Mouse (Mus musculus) kidney, embryonic 14.5 days (tissue): ENCODE results near the gene Slc37a3. TPM values are rescaled to one million over a fixed set of nuclear protein-coding genes. Genes with fewer than 3 reads are reported as not detected.

Experiments
- ATAC-seq: fragments of 200-750 bp; cut with Nextera tagmentation; 2 replicates; pipeline ENCODE4 v1.8.0; 2017; ENCODE audit warnings: moderate number of reproducible peaks, mild to moderate bottlenecking, moderate TSS enrichment, moderate library complexity; ENCODE audit not compliant: low FRiP score, low TSS enrichment
- H3K27ac ChIP-seq: fragments of 300-500 bp; sonication (generic); 2 replicates; pipeline ENCODE4 v1.5.1; 2014; ENCODE audit warnings: low read depth, mild to moderate bottlenecking, low read length, moderate library complexity, mixed read lengths
- H3K27me3 ChIP-seq: fragments of 300-500 bp; sonication (generic); 2 replicates; pipeline ENCODE4 v1.6.1; 2014; ENCODE audit warnings: mild to moderate bottlenecking, low read length; ENCODE audit not compliant: control insufficient read depth, insufficient read depth
- H3K36me3 ChIP-seq: fragments of 300-500 bp; sonication (generic); 2 replicates; pipeline ENCODE4 v1.6.1; 2014; ENCODE audit warnings: low read length, mixed read lengths; ENCODE audit not compliant: control insufficient read depth, insufficient read depth
- H3K4me1 ChIP-seq: fragments of 300-500 bp; sonication (generic); 2 replicates; pipeline ENCODE4 v1.6.1; 2014; ENCODE audit warnings: low read length, mixed read lengths; ENCODE audit not compliant: control insufficient read depth, insufficient read depth
- H3K4me2 ChIP-seq: fragments of 300-500 bp; sonication (generic); replicated peaks from 2 replicates; pipeline ENCODE4 v1.6.1; 2014; ENCODE audit warnings: low read depth, mild to moderate bottlenecking, low read length
- H3K4me3 ChIP-seq: fragments of 300-500 bp; sonication (generic); 2 replicates; pipeline ENCODE4 v1.5.1; 2014; ENCODE audit warnings: mild to moderate bottlenecking, low read length
- H3K9ac ChIP-seq: fragments of 300-500 bp; sonication (generic); 2 replicates; pipeline ENCODE4 v1.6.1; 2014; ENCODE audit warnings: low read depth, mild to moderate bottlenecking, low read length, moderate library complexity
- H3K9me3 ChIP-seq: fragments of 300-500 bp; sonication (generic); 2 replicates; pipeline ENCODE4 v1.6.1; 2016; ENCODE audit warnings: low read length; ENCODE audit not compliant: control insufficient read depth
- WGBS: fragments of 180-500 bp; shearing (Covaris S2); extraction: QIAGEN DNeasy Blood & Tissue Kit; methylation state at CpG from one replicate; pipeline ENCODE4 v1.1.7; 2014; 5-methylcytosine and 5-hydroxymethylcytosine counted together
- polyA plus RNA-seq: library from polyadenylated mRNA; unstranded; fragments of >200 nt; fragmentation: Nextera tagmentation; extraction: Ambion mirVana; gene quantifications from 2 replicates; pipeline ENCODE4 v1.2.1, GENCODE M21; 2014

Gene Slc37a3
- polyA plus RNA-seq: 42.5 and 52.7 TPM in 2 replicates

DNA sequence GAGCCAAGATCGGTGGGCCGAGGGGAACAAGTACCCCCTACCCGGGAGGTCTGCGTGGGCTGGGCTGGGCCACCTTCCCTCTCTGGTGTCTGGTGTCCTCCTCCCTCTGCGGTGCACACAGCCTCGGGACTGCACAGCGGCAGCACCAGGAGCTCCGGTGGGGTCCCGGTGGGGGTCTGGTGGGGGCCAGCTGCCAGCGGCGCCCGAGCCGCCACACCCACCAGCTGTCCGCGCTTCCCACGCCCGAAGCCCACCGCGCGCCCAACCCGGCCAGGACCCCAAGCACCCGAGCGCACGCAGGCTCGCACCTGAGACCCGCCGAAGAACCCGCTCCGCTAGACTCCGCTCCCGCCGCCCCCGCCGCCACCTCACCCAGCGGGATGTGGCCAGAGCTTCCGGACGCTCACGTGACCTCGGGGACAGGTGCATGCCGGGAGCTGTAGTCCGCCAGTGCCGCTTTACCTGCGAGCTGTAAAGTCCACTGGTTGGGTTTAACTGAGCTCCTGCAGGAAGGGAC is at the start of gene Slc37a3:
Gene Slc37a3, minus strand, starts transcription at position 365 of the 517 bp plus-strand sequence.
- Histone ChIP-seq H3K4me2 (peak within 1 kb of the TSS; percentile 71), H3K4me1 (peaks cover 19% of the 10 kb centered on the region), H3K36me3 (peaks cover 5% of the 10 kb centered on the region; the same call in 1 of the 2 replicates), H3K4me3 (peak within 1 kb of the TSS; percentile 95), H3K9ac (peak within 1 kb of the TSS; percentile 87), H3K9me3 (no peaks in the 10 kb centered on the region), H3K27me3 (peaks cover 2% of the 10 kb centered on the region; the same call in 1 of the 2 replicates), H3K27ac (peak within 1 kb of the TSS; percentile 24; the same call in 1 of the 2 replicates)
- WGBS: under 1% methylated on average over 41 of the region's 43 CpGs
- ATAC-seq: peak; percentile 86

DNA sequence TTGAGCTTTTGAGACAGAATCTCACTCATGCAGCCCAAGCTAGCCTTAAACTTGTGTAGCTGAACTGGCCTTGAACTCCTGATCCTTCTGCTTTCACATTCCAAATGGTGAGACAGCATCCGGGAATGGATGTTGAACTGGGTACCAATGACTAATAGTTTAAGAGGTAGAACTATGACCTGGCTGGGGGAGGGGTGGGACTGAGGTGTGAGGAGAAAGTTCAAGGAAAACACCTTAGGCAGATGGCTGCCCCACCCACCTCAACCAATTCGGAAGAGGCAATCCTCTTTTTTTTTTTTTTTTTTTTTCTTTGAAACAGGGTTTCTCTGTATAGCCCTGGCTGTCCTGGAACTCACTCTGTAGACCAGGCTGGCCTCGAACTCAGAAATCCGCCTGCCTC is 49.2 kb upstream of the Slc37a3 start:
- H3K27me3 ChIP-seq: no peaks in the 10 kb centered on the region
- H3K4me1 ChIP-seq: no peaks in the 10 kb centered on the region
- no peaks in the 10 kb centered on the region for H3K9me3 ChIP-seq
- H3K36me3 ChIP-seq: no peaks in the 10 kb centered on the region
- no peak for ATAC-seq
- no peak overlapping the region for H3K4me3 ChIP-seq
- WGBS: 91% methylated on average over 4 of the region's 4 CpGs
- H3K9ac ChIP-seq: no peak overlapping the region
- H3K4me2 ChIP-seq: no peak overlapping the region
- no peak overlapping the region for H3K27ac ChIP-seq

DNA sequence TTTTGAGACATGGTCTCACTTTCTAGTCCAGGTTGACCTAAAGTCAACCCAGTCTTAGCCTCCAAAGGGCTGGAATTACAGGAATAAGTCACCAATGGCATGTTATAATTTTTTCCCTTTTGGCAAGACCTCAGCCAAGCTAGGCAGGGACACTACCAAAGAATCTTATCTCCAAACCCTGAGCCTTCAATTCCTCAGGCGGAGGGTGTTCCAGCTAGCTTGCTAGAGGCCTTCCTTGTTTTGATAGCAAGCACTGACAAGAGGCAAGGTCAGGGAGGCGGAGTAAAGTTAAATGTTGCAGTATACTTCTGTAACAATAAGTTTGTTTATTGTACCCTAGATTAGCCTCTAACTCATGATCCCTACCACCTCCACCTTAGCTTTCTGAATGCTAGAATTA is 47.7 kb upstream of the Slc37a3 start:
- H3K4me2 ChIP-seq: no peak overlapping the region
- no peaks in the 10 kb centered on the region for H3K36me3 ChIP-seq
- no peaks in the 10 kb centered on the region for H3K27me3 ChIP-seq
- no peak overlapping the region for H3K27ac ChIP-seq
- no peaks in the 10 kb centered on the region for H3K4me1 ChIP-seq
- no peak overlapping the region for H3K4me3 ChIP-seq
- no peaks in the 10 kb centered on the region for H3K9me3 ChIP-seq
- H3K9ac ChIP-seq: no peak overlapping the region
- 85% methylated on average over 2 of the region's 2 CpGs for WGBS
- ATAC-seq: no peak

DNA sequence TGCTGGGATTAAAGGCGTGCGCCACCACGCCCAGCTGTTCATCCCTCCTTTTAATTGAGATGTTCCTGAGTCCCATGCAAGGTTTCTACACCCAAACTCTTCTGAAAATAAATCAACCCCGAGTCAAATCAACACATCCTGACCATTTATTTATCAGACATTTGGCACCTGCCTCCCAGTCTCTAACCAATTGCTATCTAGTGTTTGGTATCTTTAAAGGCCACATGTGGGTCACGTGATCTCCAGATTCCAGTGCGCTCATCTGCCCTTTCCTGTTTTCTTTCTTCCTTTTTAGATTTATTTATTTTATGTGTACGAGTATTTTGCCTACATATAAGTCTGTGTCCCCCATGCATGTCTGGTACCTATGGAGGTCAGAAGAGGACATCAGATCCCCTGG is 46.2 kb upstream of the Slc37a3 start:
- H3K4me3 ChIP-seq: no peak overlapping the region
- no peaks in the 10 kb centered on the region; the same call in 1 of the 2 replicates for H3K27me3 ChIP-seq
- H3K9me3 ChIP-seq: no peaks in the 10 kb centered on the region
- 0 out of 2 replicates have a peak, but pooled peaks cover 4% of the 10 kb centered on the region for H3K4me1 ChIP-seq
- no peak for ATAC-seq
- no peaks in the 10 kb centered on the region for H3K36me3 ChIP-seq
- no peak overlapping the region for H3K9ac ChIP-seq
- no peak overlapping the region for H3K27ac ChIP-seq
- no peak overlapping the region for H3K4me2 ChIP-seq
- 92% methylated on average over 7 of the region's 7 CpGs for WGBS

DNA sequence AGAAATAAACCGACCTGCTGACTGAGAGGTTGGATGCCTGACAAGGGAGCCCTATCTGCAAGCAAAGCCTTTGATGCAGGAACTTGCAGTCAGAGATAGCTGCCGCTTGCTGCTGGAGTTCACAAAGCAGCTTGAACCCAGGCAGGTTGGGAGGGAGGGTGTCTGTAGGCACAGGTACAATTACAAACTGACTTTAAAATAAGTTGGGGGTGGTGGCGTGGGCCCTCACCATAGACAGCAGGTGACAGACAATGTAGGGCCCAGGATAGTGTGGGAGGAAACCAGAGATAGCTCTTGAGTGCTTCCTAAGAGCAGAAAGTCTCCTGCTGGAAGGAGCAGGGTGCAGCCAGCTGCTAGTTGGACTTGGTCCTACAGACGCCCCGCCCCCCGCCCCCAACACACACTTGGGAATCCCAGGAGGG is 45.7 kb upstream of the Slc37a3 start:
- Histone ChIP-seq H3K9ac (no peak overlapping the region), H3K36me3 (no peaks in the 10 kb centered on the region), H3K27me3 (no peaks in the 10 kb centered on the region; the same call in 1 of the 2 replicates), H3K4me2 (no peak overlapping the region), H3K27ac (no peak overlapping the region), H3K4me1 (0 out of 2 replicates have a peak, but pooled peaks cover 4% of the 10 kb centered on the region), H3K9me3 (no peaks in the 10 kb centered on the region), H3K4me3 (no peak overlapping the region)
- ATAC-seq: no peak
- WGBS: 56% methylated on average over 6 of the region's 6 CpGs

DNA sequence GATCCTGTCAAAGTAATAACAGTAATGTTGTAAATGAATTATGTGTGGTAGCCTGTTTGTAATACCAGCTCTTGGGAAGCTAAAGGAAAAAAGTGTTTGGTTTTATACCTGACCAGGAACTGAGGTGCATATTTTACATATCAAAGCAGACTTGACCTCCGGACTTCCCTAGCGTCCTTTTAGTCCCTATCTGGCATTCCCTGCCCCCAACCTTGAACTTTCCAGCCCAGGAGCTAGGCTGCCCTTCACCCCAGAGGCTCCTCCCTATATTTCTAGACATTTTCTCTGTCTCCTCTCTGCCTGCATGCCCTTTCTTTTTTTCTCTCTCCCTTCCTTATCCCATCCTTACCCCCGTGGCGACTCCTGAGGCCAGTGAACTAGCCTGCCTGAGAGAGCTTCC is 43.4 kb upstream of the Slc37a3 start:
- Histone ChIP-seq H3K27ac (no peak overlapping the region), H3K27me3 (peaks cover 3% of the 10 kb centered on the region; the same call in 1 of the 2 replicates), H3K9me3 (no peaks in the 10 kb centered on the region), H3K4me3 (peak overlapping the region; percentile 97; the same call in 1 of the 2 replicates), H3K36me3 (no peaks in the 10 kb centered on the region), H3K9ac (no peak overlapping the region), H3K4me1 (0 out of 2 replicates have a peak, but pooled peaks cover 4% of the 10 kb centered on the region), H3K4me2 (no peak overlapping the region)
- 44% methylated on average over 4 of the region's 4 CpGs for WGBS
- no peak for ATAC-seq

DNA sequence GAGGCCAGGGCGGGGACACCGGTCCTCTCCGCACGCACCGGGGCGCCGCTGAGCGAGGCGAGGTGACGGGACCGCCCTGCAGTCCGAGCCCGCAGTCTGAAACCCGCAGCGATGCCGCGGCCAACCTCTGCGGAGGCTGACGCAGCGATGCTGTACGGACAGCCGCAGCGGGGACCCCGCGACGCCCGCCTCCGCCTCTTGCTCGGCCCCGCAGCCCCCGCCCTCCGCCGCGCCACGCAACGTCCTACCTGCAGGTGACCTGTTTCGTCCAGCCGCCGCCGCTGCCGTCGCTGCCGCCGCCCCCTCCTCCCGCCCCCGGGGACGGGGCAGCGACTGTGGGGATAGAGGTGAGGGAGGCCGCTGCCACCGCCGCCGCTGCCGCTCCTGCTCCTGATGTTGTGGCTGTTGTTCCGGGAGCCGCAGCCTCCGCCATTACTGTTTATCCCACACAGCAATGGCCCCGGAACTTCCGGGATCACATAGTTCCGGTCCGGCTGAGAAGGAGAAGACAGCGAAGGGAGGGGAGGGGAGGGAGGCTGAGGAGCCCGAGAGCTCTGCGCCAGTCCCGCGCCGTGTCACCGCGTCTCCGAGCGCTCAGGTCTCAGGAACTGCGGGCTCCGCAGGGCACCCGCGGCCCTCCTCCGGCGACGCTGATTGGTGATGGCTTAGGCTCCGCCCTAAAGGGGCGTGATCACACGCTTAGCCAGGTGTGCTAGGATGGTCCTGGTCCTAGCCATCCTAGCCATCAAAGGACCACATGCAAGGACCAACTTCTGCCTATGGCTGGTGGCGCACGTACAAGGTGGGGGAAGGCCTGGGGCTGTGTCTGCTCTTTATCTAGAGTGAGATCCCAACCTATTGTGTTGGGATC is 42.6 kb upstream of the Slc37a3 start, which contains the start of gene Mkrn1:
Gene Mkrn1, minus strand, starts transcription at position 612 of the 871 bp plus-strand sequence.
- 0 out of 2 replicates have a peak, but pooled peaks cover 4% of the 10 kb centered on the region for H3K4me1 ChIP-seq
- peak; percentile 93 for ATAC-seq
- peak within 1 kb of the TSS; percentile 68 for H3K4me2 ChIP-seq
- no peaks in the 10 kb centered on the region for H3K36me3 ChIP-seq
- H3K9me3 ChIP-seq: no peaks in the 10 kb centered on the region
- peak within 1 kb of the TSS; percentile 78 for H3K9ac ChIP-seq
- peaks cover 3% of the 10 kb centered on the region; the same call in 1 of the 2 replicates for H3K27me3 ChIP-seq
- peak within 1 kb of the TSS; percentile 97 for H3K4me3 ChIP-seq
- H3K27ac ChIP-seq: peak within 1 kb of the TSS; percentile 76
- WGBS: under 1% methylated on average over 68 of the region's 82 CpGs

DNA sequence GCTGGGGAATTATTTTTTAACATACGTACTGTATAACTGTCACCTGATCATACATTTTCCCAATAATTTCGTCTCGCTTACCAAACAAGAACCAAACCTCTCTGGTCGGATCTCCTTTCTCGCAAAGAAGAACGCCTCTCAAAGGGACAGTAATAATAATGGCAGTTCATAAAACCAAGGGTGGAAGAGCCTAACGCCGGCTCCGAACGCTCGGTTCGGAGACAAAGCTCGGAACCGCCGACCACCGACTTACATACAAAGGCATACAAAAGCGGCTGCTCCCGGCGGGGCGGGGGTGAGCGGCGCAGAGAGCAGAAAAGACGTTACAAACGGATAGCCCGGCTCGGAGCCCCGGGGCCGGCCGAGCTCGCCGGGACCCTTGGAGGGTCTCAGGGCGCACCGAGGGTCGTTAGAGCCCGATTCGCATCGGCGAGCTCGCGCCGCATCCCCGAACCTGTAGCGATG is 41.9 kb upstream of the Slc37a3 start:
- Histone ChIP-seq H3K27me3 (peaks cover 3% of the 10 kb centered on the region; the same call in 1 of the 2 replicates), H3K4me1 (0 out of 2 replicates have a peak, but pooled peaks cover 4% of the 10 kb centered on the region), H3K9ac (peak overlapping the region; percentile 78), H3K36me3 (no peaks in the 10 kb centered on the region), H3K27ac (no peak overlapping the region), H3K4me2 (peak overlapping the region; percentile 68), H3K9me3 (no peaks in the 10 kb centered on the region), H3K4me3 (peak overlapping the region; percentile 97)
- 0 out of 2 replicates have a peak, but pooled peaks have one; percentile 8 for ATAC-seq
- 1% methylated on average over 43 of the region's 43 CpGs for WGBS
